Mouse (Mus musculus) retina, embryonic 14.5 days (tissue): Measurements from ENCODE around the gene Gm9789.
"Not testable (repeated sequence)": the region's sequence is repeated elsewhere in the genome, so short reads cannot be mapped to it uniquely, and the experiment has no call there.

ENCODE experiments used
- DNase-seq: peaks from one replicate; pipeline ENCODE4 v3.0.0-alpha.2; 2015; ENCODE audit warnings: low spot score

The Gm9789 gene

DNA sequence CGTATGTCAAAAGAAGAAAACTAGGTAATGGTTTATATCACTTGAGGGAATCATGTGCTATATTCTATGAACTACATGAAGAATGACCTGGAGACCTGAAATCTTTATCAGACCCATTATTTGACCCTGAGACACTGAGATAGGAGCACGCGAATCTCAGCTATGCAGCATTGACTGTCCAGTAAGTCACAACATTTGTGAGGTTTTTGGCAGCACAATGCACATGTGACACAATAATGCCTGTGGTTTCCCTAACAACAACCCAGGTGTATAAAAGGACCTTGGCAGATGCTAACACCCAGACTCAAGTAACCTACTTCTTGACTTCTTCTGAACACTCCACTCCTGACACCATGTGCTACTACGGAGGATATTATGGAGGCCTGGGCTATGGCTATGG, at the start of gene Gm9789:
Gene Gm9789, plus strand, starts transcription at position 301 of the 400 bp plus-strand sequence.
- DNase-seq, result no peak

DNA sequence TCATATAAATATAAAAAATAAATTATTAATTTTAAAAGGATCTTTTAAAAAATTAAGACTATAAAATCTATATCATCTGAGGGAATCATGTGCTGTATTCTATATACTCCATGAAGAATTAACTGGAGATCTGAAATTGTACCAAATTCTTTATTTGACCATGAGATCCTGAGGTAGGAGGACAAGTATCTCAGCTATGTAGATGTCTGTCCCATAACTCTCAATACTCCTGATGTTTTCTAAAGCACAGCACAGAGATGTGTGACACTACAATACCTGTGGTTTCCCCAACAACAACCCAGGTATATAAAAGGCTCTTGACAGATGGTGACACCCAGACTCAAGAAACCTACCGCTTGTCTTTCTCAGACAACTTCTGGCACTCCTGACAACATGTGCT, 17.2 kb upstream of the Gm9789 start, which contains the start of gene Gm6358:
Gene Gm6358, plus strand, starts transcription at position 301 of the 400 bp plus-strand sequence.
- DNase-seq, result no peak

DNA sequence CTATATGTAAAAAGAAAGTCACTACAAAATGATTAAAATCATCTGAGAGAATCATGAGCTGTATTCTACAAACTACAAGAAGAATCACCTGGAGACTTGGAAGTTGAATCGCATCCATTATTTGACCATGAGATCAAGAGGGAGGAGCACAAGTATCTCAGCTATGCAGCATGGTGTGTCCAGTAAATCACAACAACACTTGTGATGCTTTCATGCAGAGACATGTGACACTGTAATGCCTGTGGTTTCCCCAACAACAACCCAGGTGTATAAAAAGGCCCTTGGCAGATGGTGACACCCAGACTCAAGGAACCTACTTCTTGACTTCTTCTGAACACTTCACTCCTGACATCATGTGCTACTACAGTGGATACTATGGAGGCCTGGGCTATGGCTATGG, 7.0 kb upstream of the Gm9789 start, which contains the start of gene Gm10061:
Gene Gm10061, plus strand, starts transcription at position 301 of the 400 bp plus-strand sequence.
- no peak for DNase-seq

DNA sequence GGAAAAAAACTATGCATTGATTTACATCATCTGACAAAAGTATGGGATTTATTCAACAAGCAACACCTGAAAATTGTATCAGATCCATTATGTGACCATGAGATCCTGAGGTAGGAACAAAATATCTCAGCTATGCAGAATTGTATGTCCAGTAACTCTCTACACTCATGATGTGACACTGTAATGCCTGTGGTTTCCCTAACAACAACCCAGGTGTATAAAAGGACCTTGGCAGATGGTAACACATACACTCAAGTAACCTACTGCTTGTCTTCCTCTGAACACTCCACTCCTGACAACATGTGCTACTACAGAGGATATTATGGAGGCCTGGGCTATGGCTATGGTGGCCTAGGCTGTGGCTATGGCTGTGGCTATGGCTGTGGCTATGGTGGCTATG, 11.4 kb downstream of the Gm9789 start, which contains the start of gene Gm7735:
Gene Gm7735, plus strand, starts transcription at position 301 of the 400 bp plus-strand sequence.
- DNase-seq, result not testable (repeated sequence)

DNA sequence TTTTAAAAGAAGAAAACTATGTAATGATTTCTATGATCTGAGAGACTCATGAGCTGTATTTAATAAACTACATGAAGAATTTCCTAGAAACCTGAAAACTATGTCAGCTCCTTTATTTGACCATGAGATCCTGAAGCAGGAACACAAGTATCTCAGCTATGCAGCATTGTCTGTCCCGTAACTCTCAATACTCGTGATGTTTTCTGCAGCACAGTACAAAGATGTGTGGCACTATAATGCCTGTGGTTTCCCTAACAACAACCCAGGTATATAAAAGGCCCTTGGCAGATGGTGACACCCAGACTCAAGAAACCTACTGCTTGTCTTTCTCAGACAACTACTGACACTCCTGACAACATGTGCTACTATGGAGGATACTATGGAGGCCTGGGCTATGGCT, 16.7 kb downstream of the Gm9789 start, which contains the start of gene 1110057P08Rik:
Gene 1110057P08Rik, plus strand, starts transcription at position 301 of the 400 bp plus-strand sequence.
- no peak for DNase-seq

DNA sequence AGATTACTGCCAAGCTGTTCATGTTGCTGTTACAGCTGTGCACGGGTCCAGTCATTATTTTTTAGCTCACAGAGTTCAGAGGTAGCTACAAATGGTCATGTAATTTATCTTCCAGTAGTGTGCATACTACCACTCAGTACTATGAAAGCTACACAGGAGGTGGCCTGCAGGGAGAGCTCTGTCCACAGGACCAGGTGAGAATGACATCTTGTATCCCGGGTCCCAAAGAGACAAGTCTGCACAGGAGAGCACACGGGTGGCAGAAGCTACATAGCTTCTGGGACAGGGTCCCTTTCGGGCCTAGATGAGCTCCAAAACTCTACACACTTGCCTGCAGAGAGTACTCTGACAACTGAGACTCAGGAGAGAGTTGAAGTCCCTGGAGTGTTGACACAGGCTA, 30.9 kb downstream of the Gm9789 start:
- no peak for DNase-seq

DNA sequence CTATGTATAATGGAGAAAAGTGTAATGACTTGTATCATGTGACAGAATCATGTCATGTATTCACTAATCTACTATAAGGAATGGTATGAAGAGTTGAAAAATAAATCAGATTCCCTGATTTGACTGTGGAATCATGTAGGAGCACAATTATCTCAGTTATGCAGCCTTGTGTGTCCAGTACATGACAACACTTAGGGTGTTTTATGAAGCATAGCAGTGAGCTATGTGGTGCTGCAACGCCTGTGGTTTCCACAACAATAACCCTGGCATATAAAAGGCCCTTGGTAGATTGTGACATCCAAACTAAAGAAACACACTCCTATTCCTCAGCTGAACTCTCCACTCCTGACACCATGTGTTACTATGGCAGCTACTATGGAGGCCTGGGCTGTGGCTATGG, 47.8 kb downstream of the Gm9789 start, which contains the start of gene Krtap20-2:
Gene Krtap20-2, plus strand, starts transcription at position 301 of the 400 bp plus-strand sequence.
- DNase-seq, result no peak
